Mouse (Mus musculus) MEL (cell line): ENCODE measurements around the gene Bglap. TPM values are rescaled to one million over a fixed set of nuclear protein-coding genes. Genes with fewer than 3 reads are reported as not detected.

ENCODE experiments used
- DNase-seq: peaks from one replicate; pipeline ENCODE4 v3.0.0; 2011; ENCODE audit warnings: low read depth, low spot score
- H3K27ac ChIP-seq: 2 replicates; pipeline ENCODE4 v1.5.1; 2012; ENCODE audit warnings: low read depth, mild to moderate bottlenecking, control low read depth, low read length, moderate library complexity; ENCODE audit not compliant: control insufficient read depth
- H3K27me3 ChIP-seq, 2 experiments: fragments of 150-350 bp in 1 of 2; sonication (generic) in 1 of 2; 2 replicates each; pipeline ENCODE4 v1.6.1; 2012; ENCODE audit warnings: low read length in 2 of 2, mild to moderate bottlenecking in 2 of 2, improper control_type of control experiment in 1 of 2, moderate library complexity in 1 of 2; ENCODE audit not compliant: insufficient read depth in 2 of 2, control insufficient read depth in 1 of 2
- H3K36me3 ChIP-seq, 2 experiments: 2 replicates each; pipeline ENCODE4 v1.6.1; 2012 to 2014; ENCODE audit warnings: low read length in 2 of 2, improper control_type of control experiment in 1 of 2, inconsistent platforms in 1 of 2, mild to moderate bottlenecking in 1 of 2; ENCODE audit not compliant: insufficient read depth in 2 of 2, control insufficient read depth in 1 of 2
- H3K4me1 ChIP-seq, 2 experiments: fragments of 150-350 bp in 1 of 2; sonication (generic) in 1 of 2; 2 replicates each; pipeline ENCODE4 v1.6.1; 2012; ENCODE audit warnings: low read length in 2 of 2, improper control_type of control experiment in 1 of 2, mild to moderate bottlenecking in 1 of 2; ENCODE audit not compliant: insufficient read depth in 2 of 2, control insufficient read depth in 1 of 2
- H3K4me3 ChIP-seq, 2 experiments: fragments of 150-350 bp in 1 of 2; sonication (generic) in 1 of 2; 2 replicates each; pipeline ENCODE4 v1.5.1; 2012; ENCODE audit warnings: low read depth in 2 of 2, low read length in 2 of 2, mild to moderate bottlenecking in 2 of 2, moderate library complexity in 2 of 2, control low read depth in 1 of 2, improper control_type of control experiment in 1 of 2; ENCODE audit not compliant: control insufficient read depth in 1 of 2, insufficient read depth in 1 of 2
- H3K79me2 ChIP-seq: 2 replicates; pipeline ENCODE4 v1.6.1; 2012; ENCODE audit warnings: mild to moderate bottlenecking, low read length, moderate library complexity; ENCODE audit not compliant: control insufficient read depth, poor library complexity, insufficient read depth
- H3K9ac ChIP-seq: 2 replicates; pipeline ENCODE4 v1.6.1; 2012; ENCODE audit warnings: low read depth, mild to moderate bottlenecking, control low read depth, low read length, moderate library complexity; ENCODE audit not compliant: control insufficient read depth, poor library complexity, severe bottlenecking
- H3K9me3 ChIP-seq: fragments of 150-350 bp; sonication (generic); replicated peaks from 2 replicates; pipeline ENCODE4 v1.6.1; 2012; ENCODE audit warnings: mild to moderate bottlenecking, low read length, improper control_type of control experiment, moderate library complexity; ENCODE audit not compliant: insufficient read depth
- BHLHE40 ChIP-seq: IDR thresholded peaks from 2 replicates; pipeline ENCODE4 v1.6.1; 2012; ENCODE audit warnings: low read depth, mild to moderate bottlenecking, inconsistent platforms, low read length, improper control_type of control experiment, borderline replicate concordance
- CHD1 ChIP-seq: IDR thresholded peaks from 2 replicates; pipeline ENCODE4 v1.6.1; 2012; ENCODE audit warnings: low read depth, mild to moderate bottlenecking, inconsistent platforms, low read length, improper control_type of control experiment
- CHD2 ChIP-seq: IDR thresholded peaks from 2 replicates; pipeline ENCODE4 v1.6.1; 2011; ENCODE audit warnings: low read length, improper control_type of control experiment
- ELF1 ChIP-seq: IDR thresholded peaks from 2 replicates; pipeline ENCODE4 v1.6.1; 2014; ENCODE audit warnings: low read depth, mild to moderate bottlenecking, inconsistent platforms, low read length, improper control_type of control experiment, moderate library complexity
- EP300 ChIP-seq, 2 experiments: IDR thresholded peaks; 2 replicates each; pipeline ENCODE4 v1.6.1; 2011; ENCODE audit warnings: improper control_type of control experiment in 2 of 2, low read length in 2 of 2, low read depth in 1 of 2, mild to moderate bottlenecking in 1 of 2
- ETS1 ChIP-seq: IDR thresholded peaks from 2 replicates; pipeline ENCODE4 v1.6.1; 2012; ENCODE audit warnings: low read depth, mild to moderate bottlenecking, inconsistent platforms, low read length, improper control_type of control experiment, moderate library complexity
- GATA1 ChIP-seq: IDR thresholded peaks from 2 replicates; pipeline ENCODE4 v1.6.1; 2011; ENCODE audit warnings: low read depth, low read length, improper control_type of control experiment
- KAT2A ChIP-seq: conservative IDR thresholded peaks from 2 replicates; pipeline ENCODE4 v1.6.1; 2012; ENCODE audit warnings: low read depth, low read length, improper control_type of control experiment, inconsistent platforms
- MAFK ChIP-seq: IDR thresholded peaks from 2 replicates; pipeline ENCODE4 v1.6.1; 2011; ENCODE audit warnings: low read depth, mild to moderate bottlenecking, low read length, improper control_type of control experiment, borderline replicate concordance
- MAX ChIP-seq: IDR thresholded peaks from 2 replicates; pipeline ENCODE4 v1.6.1; 2011; ENCODE audit warnings: low read length, improper control_type of control experiment
- MAZ ChIP-seq: IDR thresholded peaks from 2 replicates; pipeline ENCODE4 v1.6.1; 2012; ENCODE audit warnings: low read depth, mild to moderate bottlenecking, inconsistent platforms, low read length, improper control_type of control experiment
- MEF2A ChIP-seq: IDR thresholded peaks from 2 replicates; pipeline ENCODE4 v1.6.1; 2014; ENCODE audit warnings: low read depth, mild to moderate bottlenecking, inconsistent platforms, low read length, improper control_type of control experiment; ENCODE audit not compliant: poor library complexity, insufficient replicate concordance, severe bottlenecking; ENCODE audit errors: extremely low read depth
- MXI1 ChIP-seq: IDR thresholded peaks from 2 replicates; pipeline ENCODE4 v1.6.1; 2011; ENCODE audit warnings: mild to moderate bottlenecking, low read depth, low read length, improper control_type of control experiment
- MYC ChIP-seq: IDR thresholded peaks from 2 replicates; pipeline ENCODE4 v1.6.1; 2011; ENCODE audit warnings: low read depth, mild to moderate bottlenecking, low read length, improper control_type of control experiment, moderate library complexity
- NELFE ChIP-seq: IDR thresholded peaks from 2 replicates; pipeline ENCODE4 v1.6.1; 2011; ENCODE audit warnings: low read depth, low read length, improper control_type of control experiment
- NRF1 ChIP-seq: IDR thresholded peaks from 2 replicates; pipeline ENCODE4 v1.6.1; 2014; ENCODE audit warnings: low read depth, mild to moderate bottlenecking, inconsistent platforms, low read length, improper control_type of control experiment, moderate library complexity; ENCODE audit not compliant: poor library complexity, insufficient read depth, severe bottlenecking
- POLR2AphosphoS5 ChIP-seq: IDR thresholded peaks from 2 replicates; pipeline ENCODE4 v1.6.1; 2012; ENCODE audit warnings: low read depth, borderline replicate concordance, mild to moderate bottlenecking, inconsistent platforms, low read length, moderate library complexity, mixed read lengths
- RAD21 ChIP-seq: IDR thresholded peaks from 2 replicates; pipeline ENCODE4 v1.6.1; 2011; ENCODE audit warnings: mild to moderate bottlenecking, low read depth, low read length, improper control_type of control experiment
- RCOR1 ChIP-seq: IDR thresholded peaks from 2 replicates; pipeline ENCODE4 v1.6.1; 2012; ENCODE audit warnings: low read depth, mild to moderate bottlenecking, inconsistent platforms, low read length, improper control_type of control experiment
- SIN3A ChIP-seq: IDR thresholded peaks from 2 replicates; pipeline ENCODE4 v1.6.1; 2012; ENCODE audit warnings: low read length, improper control_type of control experiment, inconsistent platforms
- SMC3 ChIP-seq: IDR thresholded peaks from 2 replicates; pipeline ENCODE4 v1.6.1; 2011; ENCODE audit warnings: low read depth, low read length, improper control_type of control experiment
- TAL1 ChIP-seq: IDR thresholded peaks from 2 replicates; pipeline ENCODE4 v1.6.1; 2012; ENCODE audit warnings: mild to moderate bottlenecking, inconsistent platforms, low read length, moderate library complexity, mixed read lengths
- TBP ChIP-seq: IDR thresholded peaks from 2 replicates; pipeline ENCODE4 v1.8.0; 2011; ENCODE audit warnings: low read depth, low read length, improper control_type of control experiment
- UBTF ChIP-seq: IDR thresholded peaks from 2 replicates; pipeline ENCODE4 v1.6.1; 2012; ENCODE audit warnings: low read depth, mild to moderate bottlenecking, inconsistent platforms, low read length, improper control_type of control experiment, moderate library complexity, borderline replicate concordance; ENCODE audit not compliant: insufficient read depth
- USF2 ChIP-seq, 2 experiments: IDR thresholded peaks; 2 replicates each; pipeline ENCODE4 v1.6.1; 2011 to 2012; ENCODE audit warnings: improper control_type of control experiment in 2 of 2, low read length in 2 of 2, borderline replicate concordance in 1 of 2, inconsistent platforms in 1 of 2, low read depth in 1 of 2, mild to moderate bottlenecking in 1 of 2; ENCODE audit not compliant: insufficient read depth in 1 of 2
- ZKSCAN1 ChIP-seq: IDR thresholded peaks from 2 replicates; pipeline ENCODE4 v1.6.1; 2012; ENCODE audit warnings: low read depth, mild to moderate bottlenecking, inconsistent platforms, low read length, improper control_type of control experiment, moderate library complexity
- ZMIZ1 ChIP-seq: IDR thresholded peaks from 2 replicates; pipeline ENCODE4 v1.6.1; 2012; ENCODE audit warnings: low read depth, mild to moderate bottlenecking, inconsistent platforms, low read length, improper control_type of control experiment, moderate library complexity
- ZNF384 ChIP-seq: IDR thresholded peaks from 2 replicates; pipeline ENCODE4 v1.6.1; 2012; ENCODE audit warnings: low read depth, mild to moderate bottlenecking, inconsistent platforms, low read length, improper control_type of control experiment
- polyA plus RNA-seq, 2 experiments: library from polyadenylated mRNA; stranded (reverse) in 1 of 2; unstranded in 1 of 2; fragments of >175 nt in 1 of 2; fragments of >200 nt in 1 of 2; gene quantifications; 2 replicates each; pipeline versions ENCODE4 v1.2.1 to v1.2.4; 2012; ENCODE audit warnings: low replicate concordance in 2 of 2, low read depth in 1 of 2; ENCODE audit not compliant: insufficient read length in 2 of 2, insufficient read depth in 1 of 2, missing spikeins in 1 of 2
- total RNA-seq: library from RNA; depleted of rRNA; stranded (reverse); fragments of 300-350 nt; gene quantifications from 2 replicates; pipeline ENCODE4 v1.2.3, GENCODE M21; 2012

The Bglap gene
- total and polyA plus RNA-seq, 3 experiments: 0.17 TPM; not detected in 2

GRCm38 (mm10) chr3:88339006-88339405 lies 45.3 kb downstream of the Bglap start:
- Histone ChIP-seq H3K4me1 (peaks cover 3 to 27% of the 10 kb centered on the region in 2 experiments; a peak in 3 of 4 replicates), H3K79me2 (peaks cover 33% of the 10 kb centered on the region), H3K9ac (no peak overlapping the region)
- TF ChIP-seq ETS1: no peak
- TF ChIP-seq CHD2: no peak
- TF ChIP-seq ELF1: no peak
- no peak for TF ChIP-seq RAD21
- no peak for TF ChIP-seq MXI1
- TF ChIP-seq UBTF: no peak
- no peak for TF ChIP-seq RCOR1
- no peak for TF ChIP-seq MAFK
- TF ChIP-seq GATA1: no peak
- no peak for TF ChIP-seq MEF2A
- TF ChIP-seq, all 39 proteins: peak for 0
- Histone ChIP-seq H3K36me3 (peaks cover 11 to 29% of the 10 kb centered on the region in 2 experiments), H3K9me3 (no peaks in the 10 kb centered on the region), H3K27me3 (no peaks in the 10 kb centered on the region), H3K27ac (0 out of 2 replicates have a peak overlapping the region, but pooled peaks have one; percentile 5), H3K4me3 (no peak overlapping the region)
- DNase-seq: no peak

- peaks cover 33% of the 10 kb centered on the region for H3K79me2 ChIP-seq
- H3K36me3 ChIP-seq: peaks cover 8 to 29% of the 10 kb centered on the region in 2 experiments
- H3K9ac ChIP-seq: no peak overlapping the region
- no peaks in the 10 kb centered on the region for H3K27me3 ChIP-seq
- H3K27ac ChIP-seq: peak overlapping the region; percentile 5; the same call in 1 of the 2 replicates
- H3K4me3 ChIP-seq: no peak overlapping the region
- no peaks in the 10 kb centered on the region for H3K9me3 ChIP-seq
- DNase-seq: peak; percentile 98
- H3K4me1 ChIP-seq: peaks cover 3 to 27% of the 10 kb centered on the region in 2 experiments; a peak in 3 of 4 replicates
- TF ChIP-seq MAX (peak; percentile 86), MXI1 (peak; percentile 93), SIN3A (peak; percentile 95), ZMIZ1 (no peak), RAD21 (no peak), POLR2AphosphoS5 (no peak), MAZ (0 out of 2 replicates have a peak, but pooled peaks have one; percentile 27), USF2 (IDR thresholded peaks at IDR 0.05; ENCODE audit: borderline replicate concordance in 1 of 2, insufficient read depth in 1 of 2, low read depth in 1 of 2, low read length in 2 of 2) (no peak), NRF1 (no peak), TBP (peak; percentile 76), ETS1 (peak; percentile 94), TAL1 (peak; percentile 94), ZNF384 (no peak), CHD2 (no peak; the same call in 1 of the 2 replicates), RCOR1 (peak; percentile 100), ZKSCAN1 (no peak), CHD1 (no peak), KAT2A (no peak), MEF2A (peak; percentile 84), EP300 (IDR thresholded peaks at IDR 0.05; ENCODE audit: low read depth in 1 of 2, low read length in 2 of 2) (peak; percentile 92 to 94), GATA1 (peak; percentile 99), MYC (peak; percentile 93), SMC3 (no peak), NELFE (no peak), UBTF (no peak), ELF1 (peak; percentile 56; the same call in 1 of the 2 replicates), MAFK (peak; percentile 82; the same call in 1 of the 2 replicates), BHLHE40 (peak; percentile 86)
These were observed 45.9 kb downstream of the Bglap start for GRCm38 (mm10) chr3:88338316-88338715.
